Mouse (Mus musculus): ENCODE results near the gene Atp1b1. TPM values are rescaled to one million over a fixed set of nuclear protein-coding genes. Genes with fewer than 3 reads are reported as not detected.

The Atp1b1 gene
- polyA plus RNA-seq, 1 experiment from 2014 or later, result 45.5 TPM

DNA sequence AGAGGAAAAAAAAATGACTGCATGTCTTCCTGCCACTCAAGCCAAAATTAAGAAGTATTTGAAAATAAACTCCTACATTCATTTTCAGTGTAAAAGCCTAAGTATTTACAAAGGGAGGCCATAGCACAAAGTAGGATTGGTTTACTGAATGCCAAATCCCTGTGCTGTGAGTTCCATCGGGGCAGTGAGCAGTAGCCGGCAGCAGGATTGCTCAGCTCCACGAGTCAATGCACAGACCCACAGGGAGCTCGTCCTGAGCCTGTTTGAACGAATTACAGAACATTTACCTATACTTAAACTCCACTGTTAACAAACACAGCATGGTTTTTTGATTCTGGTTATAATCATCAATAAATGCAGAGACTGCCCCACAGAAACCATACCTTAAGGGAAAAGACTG lies 25.5 kb downstream of the Atp1b1 start:
- no peak overlapping the region for H3K27ac ChIP-seq (replicated peaks)
- H3K4me3 ChIP-seq, result no peak overlapping the region
- H3K9me3 ChIP-seq, result no peaks in the 10 kb centered on the region
- no peak for ATAC-seq (ENCODE audit: low FRiP score, low read depth)
- no peak overlapping the region for H3K9ac ChIP-seq (replicated peaks)
- H3K4me2 ChIP-seq (replicated peaks), result no peak overlapping the region
- WGBS, result 81% methylated on average over 5 of the region's 5 CpGs
- no peaks in the 10 kb centered on the region for H3K27me3 ChIP-seq
- H3K4me1 ChIP-seq, result peaks cover 3% of the 10 kb centered on the region; the same call in 1 of the 2 replicates
- peaks cover 15% of the 10 kb centered on the region for H3K36me3 ChIP-seq

- Histone ChIP-seq H3K4me1 (no peaks in the 10 kb centered on the region), H3K4me2 (replicated peaks) (no peak overlapping the region), H3K27ac (replicated peaks) (no peak overlapping the region), H3K9ac (replicated peaks) (no peak overlapping the region), H3K27me3 (no peaks in the 10 kb centered on the region), H3K36me3 (no peaks in the 10 kb centered on the region), H3K4me3 (no peak overlapping the region), H3K9me3 (no peaks in the 10 kb centered on the region)
- WGBS, result 93% methylated on average over 9 of the region's 9 CpGs
- ATAC-seq (ENCODE audit: low FRiP score, low read depth), result no peak
Observed at GRCm38 (mm10) chr1:164428644-164429043, 29.5 kb downstream of the Atp1b1 start.

- Histone ChIP-seq H3K36me3 (no peaks in the 10 kb centered on the region), H3K9me3 (no peaks in the 10 kb centered on the region), H3K4me2 (replicated peaks) (no peak overlapping the region), H3K27me3 (no peaks in the 10 kb centered on the region), H3K27ac (replicated peaks) (no peak overlapping the region), H3K4me1 (no peaks in the 10 kb centered on the region), H3K9ac (replicated peaks) (no peak overlapping the region), H3K4me3 (no peak overlapping the region)
- ATAC-seq (ENCODE audit: low FRiP score, low read depth), result no peak
- WGBS, result 83% methylated on average over 7 of the region's 7 CpGs
Observed at GRCm38 (mm10) chr1:164427777-164428176, 30.4 kb downstream of the Atp1b1 start.

- Histone ChIP-seq H3K9ac (replicated peaks) (no peak overlapping the region), H3K27ac (replicated peaks) (no peak overlapping the region), H3K4me1 (no peaks in the 10 kb centered on the region), H3K4me3 (no peak overlapping the region), H3K36me3 (no peaks in the 10 kb centered on the region), H3K4me2 (replicated peaks) (no peak overlapping the region), H3K9me3 (no peaks in the 10 kb centered on the region), H3K27me3 (no peaks in the 10 kb centered on the region)
- no peak for ATAC-seq (ENCODE audit: low FRiP score, low read depth)
- WGBS, result 90% methylated on average over 7 of the region's 7 CpGs
Observed at GRCm38 (mm10) chr1:164426227-164426626, 31.9 kb downstream of the Atp1b1 start.

DNA sequence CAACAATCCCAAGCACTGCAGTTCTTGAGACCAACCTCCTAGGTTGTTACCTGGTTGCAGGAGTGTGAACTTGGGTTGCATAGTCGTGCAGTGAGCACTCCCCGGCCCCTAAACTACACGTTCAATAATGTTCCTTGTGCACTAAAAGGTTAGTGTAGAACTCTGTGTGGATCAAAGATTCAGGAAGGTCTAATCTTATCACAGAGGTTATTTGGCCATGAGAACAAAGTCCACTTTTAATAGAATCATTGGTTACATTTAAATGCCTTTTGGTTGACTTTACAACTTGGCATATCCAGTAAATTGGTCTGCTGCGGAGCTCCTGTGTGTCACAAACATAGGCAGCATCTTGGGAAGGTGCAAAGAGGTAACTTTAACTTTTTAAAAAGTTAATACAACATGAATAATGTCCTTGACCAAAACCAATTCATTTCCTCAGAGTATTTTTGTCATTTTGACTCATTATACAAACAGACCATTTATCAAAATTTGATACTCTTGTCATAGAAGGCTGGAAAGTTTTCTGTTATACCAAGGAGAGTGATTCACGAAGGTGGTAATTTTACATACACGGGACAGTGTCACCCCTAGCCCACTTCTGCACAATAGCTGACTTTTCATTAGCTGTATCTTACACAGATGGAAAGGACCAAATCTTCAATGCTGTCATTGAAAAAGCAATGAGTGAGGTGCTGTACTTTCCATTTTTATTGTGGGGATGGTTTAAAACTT lies 37.4 kb downstream of the Atp1b1 start:
- WGBS, result 95% methylated on average over 6 of the region's 6 CpGs
- no peak for ATAC-seq (ENCODE audit: low FRiP score, low read depth)
- H3K27ac ChIP-seq (replicated peaks), result no peak overlapping the region

DNA sequence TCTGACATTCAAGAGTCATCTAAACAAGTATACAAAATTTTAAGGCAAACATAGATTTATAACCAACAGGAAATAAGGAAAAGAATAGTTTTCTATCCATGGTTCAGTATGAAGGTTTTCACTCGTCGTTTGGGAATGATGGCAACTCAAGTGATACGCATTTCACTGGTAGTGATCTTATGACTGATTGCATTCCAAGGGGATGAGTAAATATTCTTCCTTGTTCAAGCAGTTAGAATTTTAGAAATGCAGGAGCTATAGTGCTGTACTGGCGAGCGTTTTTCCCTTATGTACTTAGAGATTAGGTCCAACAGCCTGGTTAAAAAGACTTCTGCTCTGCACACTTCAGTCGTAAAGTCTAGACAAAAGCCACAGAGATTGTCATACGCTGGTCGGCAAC lies 38.8 kb downstream of the Atp1b1 start:
- Histone ChIP-seq H3K9ac (replicated peaks) (no peak overlapping the region), H3K27me3 (no peaks in the 10 kb centered on the region), H3K4me3 (no peak overlapping the region), H3K4me1 (no peaks in the 10 kb centered on the region), H3K4me2 (replicated peaks) (no peak overlapping the region), H3K27ac (replicated peaks) (no peak overlapping the region), H3K36me3 (no peaks in the 10 kb centered on the region), H3K9me3 (no peaks in the 10 kb centered on the region)
- 87% methylated on average over 8 of the region's 8 CpGs for WGBS
- ATAC-seq (ENCODE audit: low FRiP score, low read depth), result no peak

More for the DNA sequence above, 37.4 kb downstream of the Atp1b1 start:
- Histone ChIP-seq H3K4me1 (no peaks in the 10 kb centered on the region), H3K4me2 (replicated peaks) (no peak overlapping the region), H3K4me3 (no peak overlapping the region), H3K9me3 (no peaks in the 10 kb centered on the region), H3K36me3 (no peaks in the 10 kb centered on the region), H3K9ac (replicated peaks) (no peak overlapping the region), H3K27me3 (no peaks in the 10 kb centered on the region)

DNA sequence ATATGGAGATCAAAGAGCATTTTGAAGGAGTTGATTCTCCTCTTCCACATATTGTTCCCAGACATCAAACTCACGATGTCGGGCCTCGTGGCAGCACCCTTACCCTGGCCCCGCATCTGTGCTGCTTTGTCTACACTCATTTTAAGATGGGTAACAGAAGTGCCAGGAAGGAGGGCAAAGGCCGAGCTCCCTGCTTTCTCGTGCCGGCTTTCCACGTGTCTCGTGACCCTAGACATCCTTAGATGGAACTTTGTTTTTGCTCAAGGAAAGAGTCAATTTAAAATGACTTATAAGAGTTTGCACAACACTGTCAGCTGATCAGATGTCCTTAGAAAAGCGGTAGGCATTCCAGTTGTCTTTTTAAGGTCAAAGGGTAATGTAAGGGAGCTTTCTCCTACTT lies 39.8 kb downstream of the Atp1b1 start:
- H3K4me3 ChIP-seq, result no peak overlapping the region
- no peak overlapping the region for H3K27ac ChIP-seq (replicated peaks)
- H3K27me3 ChIP-seq, result no peaks in the 10 kb centered on the region
- H3K9me3 ChIP-seq, result no peaks in the 10 kb centered on the region
- no peaks in the 10 kb centered on the region for H3K4me1 ChIP-seq
- ATAC-seq (ENCODE audit: low FRiP score, low read depth), result no peak
- no peak overlapping the region for H3K9ac ChIP-seq (replicated peaks)
- no peaks in the 10 kb centered on the region for H3K36me3 ChIP-seq
- WGBS, result 81% methylated on average over 10 of the region's 10 CpGs
- H3K4me2 ChIP-seq (replicated peaks), result no peak overlapping the region

DNA sequence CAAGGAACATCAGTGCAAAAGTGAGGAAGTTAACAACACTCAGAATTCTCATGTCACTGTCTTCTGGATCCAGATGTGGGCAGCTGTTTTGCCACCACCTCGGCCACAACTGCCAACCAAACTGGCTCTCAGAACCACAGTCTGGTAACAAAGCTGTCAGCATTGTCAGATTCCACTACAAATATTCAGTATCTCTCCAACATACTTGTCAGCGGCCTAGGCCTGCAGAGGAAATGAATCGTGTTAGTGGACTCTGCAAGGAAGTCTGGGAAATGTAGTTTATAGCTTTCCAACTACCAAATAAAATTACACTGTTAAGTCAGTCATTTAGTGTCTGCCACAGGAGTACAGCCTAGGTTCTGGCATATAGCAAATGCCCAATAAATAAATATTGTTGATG lies 40.6 kb downstream of the Atp1b1 start:
- no peaks in the 10 kb centered on the region for H3K27me3 ChIP-seq
- WGBS, result 83% methylated on average over 3 of the region's 3 CpGs
- ATAC-seq (ENCODE audit: low FRiP score, low read depth), result no peak

GRCm38 (mm10) chr1:164416692-164417394 lies 41.3 kb downstream of the Atp1b1 start:
- 91% methylated on average over 12 of the region's 12 CpGs for WGBS
- no peak overlapping the region for H3K9ac ChIP-seq (replicated peaks)
- no peak overlapping the region for H3K4me2 ChIP-seq (replicated peaks)
- ATAC-seq (ENCODE audit: low FRiP score, low read depth), result no peak
- no peaks in the 10 kb centered on the region for H3K4me1 ChIP-seq
- H3K27ac ChIP-seq (replicated peaks), result no peak overlapping the region
- no peaks in the 10 kb centered on the region for H3K27me3 ChIP-seq
- no peaks in the 10 kb centered on the region for H3K9me3 ChIP-seq
- H3K36me3 ChIP-seq, result no peaks in the 10 kb centered on the region
- H3K4me3 ChIP-seq, result no peak overlapping the region

More for the DNA sequence above, 40.6 kb downstream of the Atp1b1 start:
- H3K9me3 ChIP-seq, result no peaks in the 10 kb centered on the region
- H3K4me2 ChIP-seq (replicated peaks), result no peak overlapping the region
- no peak overlapping the region for H3K9ac ChIP-seq (replicated peaks)
- H3K27ac ChIP-seq (replicated peaks), result no peak overlapping the region
- H3K4me1 ChIP-seq, result no peaks in the 10 kb centered on the region
- H3K36me3 ChIP-seq, result no peaks in the 10 kb centered on the region
- H3K4me3 ChIP-seq, result no peak overlapping the region

- no peak for ATAC-seq (ENCODE audit: low FRiP score, low read depth)
- H3K4me2 ChIP-seq (replicated peaks), result no peak overlapping the region
- no peaks in the 10 kb centered on the region for H3K9me3 ChIP-seq
- 82% methylated on average over 2 of the region's 2 CpGs for WGBS
- no peaks in the 10 kb centered on the region for H3K27me3 ChIP-seq
- H3K27ac ChIP-seq (replicated peaks), result no peak overlapping the region
- no peak overlapping the region for H3K9ac ChIP-seq (replicated peaks)
- no peak overlapping the region for H3K4me3 ChIP-seq
- H3K4me1 ChIP-seq, result no peaks in the 10 kb centered on the region
- no peaks in the 10 kb centered on the region for H3K36me3 ChIP-seq
Observed at GRCm38 (mm10) chr1:164415347-164415751, 42.8 kb downstream of the Atp1b1 start.

- 95% methylated on average over 11 of the region's 11 CpGs for WGBS
- H3K27me3 ChIP-seq, result no peaks in the 10 kb centered on the region
- peaks cover 2% of the 10 kb centered on the region; the same call in 1 of the 2 replicates for H3K4me1 ChIP-seq
- H3K36me3 ChIP-seq, result no peaks in the 10 kb centered on the region
- ATAC-seq (ENCODE audit: low FRiP score, low read depth), result no peak
- no peaks in the 10 kb centered on the region for H3K9me3 ChIP-seq
- H3K9ac ChIP-seq (replicated peaks), result no peak overlapping the region
- no peak overlapping the region for H3K4me3 ChIP-seq
- H3K27ac ChIP-seq (replicated peaks), result no peak overlapping the region
- H3K4me2 ChIP-seq (replicated peaks), result no peak overlapping the region
Observed at GRCm38 (mm10) chr1:164413608-164414007, 44.5 kb downstream of the Atp1b1 start.

DNA sequence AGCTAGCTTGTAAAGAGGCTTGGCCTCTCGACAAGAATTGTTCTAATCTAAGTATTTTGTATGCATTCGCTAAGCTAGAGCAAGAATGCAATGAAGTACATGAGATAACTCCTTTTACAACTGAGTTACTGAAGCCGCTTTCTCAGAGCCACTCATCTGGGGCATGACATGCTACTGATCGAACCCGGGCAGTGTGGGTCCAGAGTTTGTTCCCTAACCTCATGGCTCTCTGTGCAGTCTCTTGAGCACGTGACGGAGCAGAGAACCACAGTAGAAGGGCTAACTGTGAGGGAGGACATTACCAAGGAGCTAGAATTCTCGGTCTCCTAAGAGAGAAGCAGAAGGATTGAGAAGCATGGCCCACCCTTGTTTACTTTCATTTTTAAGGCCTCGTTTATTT lies 45.2 kb downstream of the Atp1b1 start:
- Histone ChIP-seq H3K27ac (replicated peaks) (no peak overlapping the region), H3K4me1 (peaks cover 8% of the 10 kb centered on the region; the same call in 1 of the 2 replicates), H3K4me3 (no peak overlapping the region), H3K27me3 (no peaks in the 10 kb centered on the region), H3K9me3 (no peaks in the 10 kb centered on the region), H3K9ac (replicated peaks) (no peak overlapping the region), H3K4me2 (replicated peaks) (no peak overlapping the region), H3K36me3 (no peaks in the 10 kb centered on the region)
- ATAC-seq (ENCODE audit: low FRiP score, low read depth), result no peak
- 95% methylated on average over 9 of the region's 9 CpGs for WGBS

Data from midbrain, embryonic 12.5 days (tissue).